Mouse (Mus musculus) 3134 (cell line): Measurements from ENCODE around the gene Id1.
A peak's percentile ranks its signal among the peaks of the same experiment; 100 is the strongest.

Experiments used
- DNase-seq: peaks from one replicate; pipeline ENCODE4 v3.0.0-alpha.2; 2011; ENCODE audit warnings: low spot score; ENCODE audit not compliant: insufficient read length; ENCODE audit errors: extremely low read depth

Id1 gene

DNA sequence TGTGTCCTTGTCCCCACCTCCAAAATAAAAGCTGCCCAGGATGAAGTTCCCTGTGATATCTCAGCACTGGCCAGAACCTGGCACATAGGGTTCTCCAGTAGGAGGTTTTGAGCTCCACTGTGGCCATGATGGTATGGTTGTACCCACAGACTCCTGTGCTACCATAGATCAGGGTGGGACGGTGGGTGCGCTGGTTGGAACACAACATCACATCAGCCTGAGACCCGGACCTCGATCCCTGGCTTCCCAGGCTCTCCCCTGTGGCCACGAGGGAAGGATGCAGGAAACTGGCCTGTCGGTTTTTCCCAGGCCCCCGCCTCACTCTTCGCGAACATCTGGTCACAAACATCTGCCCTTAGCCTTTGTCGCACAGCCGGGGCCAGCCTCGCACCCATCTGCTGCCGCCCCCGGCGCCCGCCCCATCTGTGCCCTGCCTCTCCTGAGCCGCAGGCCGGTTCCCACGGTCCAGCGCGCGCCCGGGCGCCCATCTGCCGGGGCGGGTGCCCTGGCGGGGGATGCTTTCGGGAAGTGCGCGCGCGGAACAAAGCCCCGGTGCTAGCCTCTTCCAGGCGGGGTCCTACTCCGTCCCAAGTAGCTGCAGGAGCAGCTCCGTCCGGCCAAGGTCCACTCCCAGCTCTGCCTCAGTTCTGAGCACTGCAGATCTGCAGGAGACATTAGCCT lies 12.3 kb upstream of the Id1 start:
- no peak for DNase-seq

GRCm38 (mm10) chr2:152724332-152724723 lies 11.7 kb upstream of the Id1 start:
- no peak for DNase-seq

DNA sequence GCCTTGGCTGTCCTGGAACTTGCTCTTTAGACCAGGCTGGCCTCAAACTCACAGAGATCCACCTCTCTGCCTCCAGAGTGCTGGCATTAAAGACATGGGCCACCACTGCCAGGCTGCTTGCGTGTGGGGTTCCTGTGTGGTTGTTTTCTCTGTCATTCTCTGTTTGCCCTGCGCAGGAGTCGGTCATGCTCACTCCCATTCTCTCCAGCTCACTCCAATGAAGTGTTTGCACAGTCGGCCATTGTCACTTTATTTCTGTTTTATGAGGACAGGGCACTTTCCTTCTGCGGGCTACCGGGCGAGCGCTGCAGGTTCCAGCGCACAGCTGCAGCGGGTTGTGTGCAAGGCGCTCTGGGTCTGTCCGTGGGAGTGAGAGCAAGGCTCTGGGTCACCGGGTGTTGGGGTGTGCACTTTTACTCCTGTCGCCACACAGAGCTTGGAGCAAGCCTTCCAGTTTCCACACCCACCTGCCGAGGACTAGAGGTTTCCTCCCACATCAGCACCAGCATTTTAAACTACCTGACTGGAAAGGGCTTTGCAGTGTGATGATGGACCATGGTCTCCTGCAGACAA lies 10.8 kb upstream of the Id1 start:
- DNase-seq = no peak

DNA sequence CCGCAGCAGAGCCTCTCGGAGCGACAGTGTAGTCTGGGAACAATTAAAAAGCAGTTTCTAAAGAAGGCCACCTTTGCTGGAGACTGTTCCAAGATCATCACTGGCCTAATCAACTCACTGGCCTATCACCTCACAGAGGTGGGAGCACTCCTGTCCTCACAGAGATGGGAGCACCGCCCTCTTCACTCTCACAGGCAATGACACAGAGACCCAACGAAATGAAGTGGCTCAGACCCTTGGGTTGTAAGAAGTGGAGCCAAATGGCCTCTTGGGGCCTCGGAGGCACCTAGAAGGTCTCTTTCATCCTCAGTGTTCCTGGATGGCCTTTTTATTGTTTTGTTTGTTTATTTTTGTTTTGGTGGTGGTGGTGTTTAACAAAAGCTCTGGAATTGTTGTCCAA lies 9.8 kb upstream of the Id1 start:
- no peak for DNase-seq

DNA sequence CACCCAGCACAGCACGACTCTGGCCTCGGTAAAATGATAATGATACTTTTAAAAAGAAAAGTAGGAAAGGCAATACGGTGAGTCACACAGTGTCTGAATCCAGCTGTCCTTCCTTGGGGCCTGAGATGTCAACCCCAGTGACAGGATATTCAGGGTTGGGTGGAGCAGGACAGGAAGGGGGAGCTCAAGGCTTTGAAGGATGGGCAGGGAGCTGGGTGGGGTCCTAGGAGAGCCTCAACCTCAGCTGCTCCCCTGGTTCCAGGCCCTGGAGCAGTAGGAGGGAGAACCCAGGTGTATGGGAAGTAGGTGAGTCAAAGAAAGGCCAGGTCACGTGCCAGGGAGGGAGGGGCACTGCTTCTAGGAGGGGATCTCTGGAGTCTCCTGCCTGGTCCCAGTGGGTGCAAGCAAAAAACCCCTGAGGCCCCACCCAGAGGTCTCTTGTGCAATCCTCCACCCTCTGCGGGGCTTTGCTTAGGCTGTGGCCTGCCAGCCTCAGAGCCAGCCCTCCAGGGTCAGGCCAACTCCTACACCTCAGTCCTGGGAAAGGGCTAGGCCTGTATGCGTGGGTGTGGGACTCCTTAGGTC lies 9.2 kb upstream of the Id1 start:
- no peak for DNase-seq

GRCm38 (mm10) chr2:152727795-152728510 lies 8.1 kb upstream of the Id1 start:
- DNase-seq = no peak

DNA sequence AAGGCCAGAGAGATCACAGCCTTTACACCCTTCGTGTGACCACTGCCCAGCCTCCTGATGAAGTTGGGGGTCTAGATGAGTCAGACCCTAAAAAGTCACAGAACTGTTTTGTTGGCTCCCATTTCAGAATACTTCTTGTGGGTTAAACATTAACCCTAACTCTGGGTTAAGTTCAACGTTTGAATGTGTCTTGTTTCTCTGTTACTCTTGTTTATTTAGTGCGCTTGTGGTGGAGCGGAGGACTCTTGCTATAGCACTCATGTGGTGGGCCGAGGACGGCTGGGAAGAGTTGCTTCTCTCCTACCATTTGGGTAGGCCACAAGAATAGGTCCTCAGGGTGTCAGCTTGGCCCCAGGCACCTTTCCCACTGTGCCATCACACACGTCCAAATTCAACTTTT lies 7.5 kb upstream of the Id1 start:
- DNase-seq = no peak

DNA sequence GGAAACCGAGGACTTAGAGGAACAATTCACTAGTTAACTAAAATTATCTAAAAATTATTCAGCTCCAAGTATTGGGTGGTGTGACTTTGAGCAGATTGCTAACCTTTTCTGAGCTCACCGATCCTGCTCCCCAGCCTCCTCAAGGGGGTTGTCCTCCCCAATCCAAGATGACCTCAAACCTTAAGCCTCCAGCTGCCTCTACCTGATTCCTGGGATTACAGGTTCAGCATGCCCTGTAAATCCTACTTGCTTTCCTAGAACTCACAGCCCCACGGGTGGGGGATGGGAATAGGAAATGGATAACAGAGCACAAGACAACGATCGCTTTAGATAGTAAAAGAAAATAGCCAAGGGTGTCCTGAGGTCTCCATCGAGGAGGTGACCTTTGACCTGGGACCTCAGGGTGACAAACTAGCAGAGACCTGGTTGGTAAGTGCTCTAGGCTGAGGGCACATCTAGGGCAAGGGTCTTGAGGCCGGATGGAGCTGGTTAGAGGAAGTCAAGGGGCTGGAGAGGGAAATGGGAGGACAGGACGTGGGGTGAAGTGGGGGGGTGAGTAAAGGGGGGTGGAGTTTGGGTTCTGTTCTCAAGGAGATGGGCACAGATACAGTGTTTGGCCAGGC lies 6.9 kb upstream of the Id1 start:
- DNase-seq = no peak

GRCm38 (mm10) chr2:152729636-152730020 lies 6.4 kb upstream of the Id1 start:
- no peak for DNase-seq

DNA sequence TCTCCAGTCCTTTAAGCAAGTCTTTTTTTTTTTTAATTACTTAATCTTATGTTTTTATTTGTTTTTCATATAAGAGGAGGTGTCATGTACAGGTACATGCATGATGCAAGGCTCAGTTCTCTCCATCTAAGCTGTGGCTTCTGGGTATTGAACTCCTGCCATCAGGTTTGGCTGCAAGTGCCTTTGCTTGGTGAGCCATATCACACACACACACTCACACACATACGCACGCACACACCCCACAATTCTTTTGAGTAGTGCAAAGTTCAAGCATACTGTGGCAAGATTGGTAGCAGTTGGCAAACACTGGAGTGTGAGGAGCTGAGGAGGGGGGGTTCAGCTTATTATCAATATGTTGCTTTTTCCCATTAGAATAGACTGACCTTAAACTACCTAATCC lies 2.9 kb upstream of the Id1 start:
- DNase-seq = no peak

GRCm38 (mm10) chr2:152734501-152734900 lies 1.6 kb upstream of the Id1 start:
- DNase-seq = no peak

- DNase-seq = peak; percentile 93
Measured at GRCm38 (mm10) chr2:152734984-152735383, 1.1 kb upstream of the Id1 start.

GRCm38 (mm10) chr2:152736748-152737147 lies 697 bp downstream of the Id1 start:
- DNase-seq = no peak

- DNase-seq = peak; percentile 70
Measured at GRCm38 (mm10) chr2:152737306-152738221, 1.5 kb downstream of the Id1 start.

GRCm38 (mm10) chr2:152738341-152738740 lies 2.3 kb downstream of the Id1 start:
- DNase-seq = no peak

- peak; percentile 87 for DNase-seq
Measured at GRCm38 (mm10) chr2:152739031-152739841, 3.2 kb downstream of the Id1 start.

- no peak for DNase-seq
Measured at GRCm38 (mm10) chr2:152739842-152740260, 3.8 kb downstream of the Id1 start.

- DNase-seq = no peak
Measured at GRCm38 (mm10) chr2:152740490-152740889, 4.4 kb downstream of the Id1 start.
